Mouse (Mus musculus) heart, embryonic 14.5 days (tissue): ENCODE measurements at regions not wholly inside any gene's neighbourhood (a gene's known extent, or its start where the extent isn't known, plus 50 kb on each side); places are given as distances from the start of the nearest gene placed in this dataset.

Experiments
- ATAC-seq: fragments of 200-750 bp; cut with Nextera tagmentation; 2 replicates; pipeline ENCODE4 v1.8.0; 2017; ENCODE audit warnings: low read depth, moderate TSS enrichment; ENCODE audit not compliant: insufficient number of reproducible peaks, insufficient read depth, low FRiP score
- H3K27ac ChIP-seq, 2 experiments: fragments of 200-500 bp in 1 of 2; fragments of 300-500 bp in 1 of 2; sonication (generic) in 1 of 2; replicated peaks in 1 of 2; 2 replicates each; pipeline ENCODE4 v1.5.1; 2012 to 2014; ENCODE audit warnings: low read depth in 2 of 2, low read length in 2 of 2, control low read depth in 1 of 2, mild to moderate bottlenecking in 1 of 2, mixed read lengths in 1 of 2; ENCODE audit not compliant: control insufficient read depth in 1 of 2, insufficient read depth in 1 of 2
- H3K27me3 ChIP-seq: fragments of 300-500 bp; sonication (generic); 2 replicates; pipeline ENCODE4 v1.6.1; 2014; ENCODE audit warnings: mild to moderate bottlenecking, low read length, control low read depth; ENCODE audit not compliant: control insufficient read depth, insufficient read depth
- H3K36me3 ChIP-seq: fragments of 300-500 bp; sonication (generic); 2 replicates; pipeline ENCODE4 v1.6.1; 2014; ENCODE audit warnings: mild to moderate bottlenecking, control low read depth, low read length, mixed read lengths; ENCODE audit not compliant: control insufficient read depth, insufficient read depth
- H3K4me1 ChIP-seq, 2 experiments: fragments of 200-500 bp in 1 of 2; fragments of 300-500 bp in 1 of 2; sonication (generic) in 1 of 2; 2 replicates each; pipeline ENCODE4 v1.6.1; 2012 to 2014; ENCODE audit warnings: low read length in 2 of 2, control low read depth in 1 of 2, mixed read lengths in 1 of 2; ENCODE audit not compliant: control insufficient read depth in 2 of 2, insufficient read depth in 2 of 2
- H3K4me2 ChIP-seq: fragments of 300-500 bp; sonication (generic); 2 replicates; pipeline ENCODE4 v1.6.1; 2014; ENCODE audit warnings: mild to moderate bottlenecking, low read length
- H3K4me3 ChIP-seq, 2 experiments: fragments of 200-500 bp in 1 of 2; fragments of 300-500 bp in 1 of 2; sonication (generic) in 1 of 2; 2 replicates each; pipeline ENCODE4 v1.5.1; 2012 to 2014; ENCODE audit warnings: low read length in 2 of 2, mild to moderate bottlenecking in 2 of 2, control low read depth in 1 of 2, low read depth in 1 of 2, moderate library complexity in 1 of 2; ENCODE audit not compliant: control insufficient read depth in 1 of 2, insufficient read depth in 1 of 2
- H3K9ac ChIP-seq: fragments of 300-500 bp; sonication (generic); 2 replicates; pipeline ENCODE4 v1.6.1; 2014; ENCODE audit warnings: mild to moderate bottlenecking, low read length
- H3K9me3 ChIP-seq: fragments of 300-500 bp; sonication (generic); 2 replicates; pipeline ENCODE4 v1.6.1; 2016; ENCODE audit warnings: low read length, control low read depth; ENCODE audit not compliant: control insufficient read depth
- WGBS: fragments of 180-500 bp; shearing (Covaris S2); extraction: QIAGEN DNeasy Blood & Tissue Kit; methylation state at CpG from one replicate; pipeline ENCODE4 v1.1.7; 2014; 5-methylcytosine and 5-hydroxymethylcytosine counted together

DNA sequence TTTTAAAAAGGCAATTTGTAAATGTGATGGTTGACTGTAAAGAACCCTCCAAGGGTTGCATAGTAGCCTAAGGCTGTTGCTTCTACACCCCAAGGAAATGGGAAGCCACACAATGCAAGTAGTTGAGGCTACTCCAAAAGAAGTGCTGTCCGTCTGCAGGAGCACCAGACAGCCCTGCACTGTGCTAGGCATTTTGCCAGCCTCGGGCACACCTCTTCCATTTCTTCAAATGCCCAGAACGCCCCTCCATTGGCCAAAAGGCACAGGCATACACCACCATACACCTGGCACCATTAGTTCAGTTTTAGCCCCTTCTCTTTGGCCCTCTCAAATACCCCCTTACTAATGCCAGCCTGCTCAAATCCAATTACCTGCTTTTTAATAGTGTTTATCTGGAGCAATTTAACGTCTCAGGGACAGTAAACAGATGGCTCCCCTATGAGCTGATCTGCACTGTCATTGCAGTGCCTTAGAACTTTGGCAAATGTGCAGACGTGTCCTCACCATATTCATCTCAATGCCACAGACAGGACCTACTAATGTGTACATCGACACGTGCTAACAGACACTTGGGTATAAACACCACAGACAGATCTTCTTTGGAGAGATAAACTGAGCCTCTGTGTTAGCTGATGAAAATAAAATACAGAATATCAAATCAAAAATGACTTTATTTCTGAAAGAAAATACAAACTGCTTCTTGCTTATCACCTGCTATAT, 211.9 kb upstream of the Hnrnpa3 start:
- Histone ChIP-seq H3K4me1 (no peaks in the 10 kb centered on the region), H3K36me3 (no peaks in the 10 kb centered on the region), H3K4me3 (no peak overlapping the region), H3K9ac (no peak overlapping the region), H3K4me2 (no peak overlapping the region), H3K9me3 (no peaks in the 10 kb centered on the region), H3K27ac (no peak overlapping the region), H3K27me3 (no peaks in the 10 kb centered on the region)
- no peak for ATAC-seq
- 62% methylated on average over 7 of the region's 7 CpGs for WGBS

DNA sequence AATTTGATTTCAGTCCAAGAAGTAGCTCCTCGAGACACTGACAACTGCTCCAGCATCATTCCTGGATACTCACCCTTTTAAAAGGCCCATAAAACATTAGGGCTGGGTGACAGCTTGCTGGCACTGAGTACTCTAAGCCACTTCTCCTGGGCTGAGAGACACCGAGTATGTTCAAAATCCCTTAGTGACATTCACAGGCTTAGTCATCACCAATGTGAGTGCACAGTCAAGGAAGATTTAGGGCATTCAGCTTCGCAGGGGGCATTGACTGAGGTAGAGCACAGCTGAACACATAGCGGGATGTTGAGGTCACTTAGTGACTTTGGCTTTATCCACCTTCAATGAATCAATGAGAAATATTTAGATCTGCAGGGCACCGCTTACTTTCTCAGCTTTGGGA, 210.8 kb upstream of the Hnrnpa3 start:
- Histone ChIP-seq H3K27me3 (no peaks in the 10 kb centered on the region), H3K27ac (no peak overlapping the region), H3K4me3 (no peak overlapping the region), H3K4me1 (no peaks in the 10 kb centered on the region), H3K4me2 (no peak overlapping the region), H3K9me3 (no peaks in the 10 kb centered on the region), H3K9ac (no peak overlapping the region), H3K36me3 (no peaks in the 10 kb centered on the region)
- WGBS = 77% methylated on average over 5 of the region's 5 CpGs
- ATAC-seq = no peak

DNA sequence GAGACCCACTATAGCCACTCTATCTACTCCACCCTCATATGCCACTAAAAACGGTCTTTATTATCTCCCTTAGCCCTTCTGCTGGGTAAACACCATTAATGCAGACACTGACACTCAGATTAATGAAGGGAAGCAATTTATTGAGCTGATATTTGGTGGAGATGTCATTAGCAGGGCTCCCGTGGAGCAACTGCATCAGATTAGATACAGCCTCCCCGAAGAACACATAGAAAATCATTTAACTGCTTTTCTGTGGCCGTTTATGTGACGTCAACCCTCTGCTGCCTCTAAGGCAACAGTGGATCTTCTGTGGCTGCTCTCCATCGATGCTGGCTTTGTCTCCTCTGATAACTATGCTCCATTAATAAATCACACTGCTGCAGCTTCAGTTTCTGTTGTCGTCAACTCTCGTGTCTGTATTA, 207.2 kb upstream of the Hnrnpa3 start:
- no peak for ATAC-seq
- Histone ChIP-seq H3K27ac (no peak overlapping the region), H3K4me1 (no peaks in the 10 kb centered on the region)

DNA sequence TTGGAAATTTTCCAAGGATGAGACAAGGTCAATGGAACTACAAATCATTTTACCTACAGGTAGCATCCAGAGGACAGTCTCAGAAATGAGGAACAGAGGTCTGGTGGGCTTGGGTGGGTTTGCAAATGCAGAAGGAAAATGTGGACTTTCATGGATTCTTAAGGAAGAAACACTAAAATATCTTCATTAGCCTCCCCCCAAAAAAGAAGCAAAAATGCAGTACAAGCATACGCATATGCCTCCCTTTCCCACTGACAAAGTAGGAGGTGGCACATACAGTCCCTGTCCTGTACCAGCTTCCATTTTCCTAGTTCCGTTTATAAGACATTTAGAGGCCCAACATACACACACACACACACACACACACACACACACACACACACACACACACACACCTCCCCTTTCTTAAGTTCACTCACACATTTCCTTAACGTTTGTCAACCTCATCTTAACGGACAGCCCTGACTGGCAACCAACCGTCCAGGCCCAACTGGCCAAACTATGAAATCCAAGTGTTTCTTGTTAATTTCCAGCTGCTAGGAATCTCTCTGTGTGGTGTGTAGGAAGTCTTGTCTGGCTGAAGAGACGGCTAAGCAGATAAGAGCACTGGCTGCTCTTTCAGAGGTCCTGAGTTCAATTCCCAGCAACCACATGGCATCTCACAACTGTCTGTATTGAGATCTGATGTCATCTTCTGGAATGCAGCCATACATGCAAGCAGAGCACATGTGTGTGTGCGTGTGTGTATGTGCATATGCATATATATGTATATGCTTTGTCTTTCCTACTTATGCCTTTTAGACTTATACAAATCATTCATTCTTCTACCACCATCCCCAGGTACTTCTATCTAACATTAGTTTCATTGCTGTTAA, 206.6 kb upstream of the Hnrnpa3 start:
- Histone ChIP-seq H3K4me1 (no peaks in the 10 kb centered on the region), H3K9ac (no peak overlapping the region), H3K27ac (no peak overlapping the region), H3K36me3 (no peaks in the 10 kb centered on the region), H3K4me3 (no peak overlapping the region), H3K9me3 (no peaks in the 10 kb centered on the region), H3K4me2 (no peak overlapping the region), H3K27me3 (no peaks in the 10 kb centered on the region)
- ATAC-seq = no peak
- WGBS = 72% methylated on average over 7 of the region's 7 CpGs

More for the DNA sequence above, 207.2 kb upstream of the Hnrnpa3 start:
- Histone ChIP-seq H3K27me3 (no peaks in the 10 kb centered on the region), H3K36me3 (no peaks in the 10 kb centered on the region), H3K9ac (no peak overlapping the region), H3K9me3 (no peaks in the 10 kb centered on the region), H3K4me2 (no peak overlapping the region), H3K4me3 (no peak overlapping the region)
- WGBS = 58% methylated on average over 8 of the region's 8 CpGs

DNA sequence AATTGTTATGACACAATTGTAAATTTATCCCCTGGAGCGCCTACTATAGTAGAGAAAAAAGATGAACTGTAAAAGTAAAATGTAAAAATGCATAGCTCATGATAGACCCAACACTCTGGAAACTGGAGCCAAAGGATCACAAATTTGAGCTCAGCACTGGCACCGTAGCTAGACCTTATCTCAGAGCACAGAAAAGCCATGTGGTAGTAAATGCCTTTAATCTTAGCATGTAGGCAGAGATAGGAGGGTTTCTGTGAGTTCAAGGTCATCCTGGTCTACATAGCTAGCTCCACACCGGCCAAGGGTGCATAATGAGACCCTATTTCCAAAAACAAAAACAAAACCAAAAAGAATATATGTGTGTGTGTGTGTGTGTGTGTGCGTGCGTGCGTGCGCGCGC, 203.6 kb upstream of the Hnrnpa3 start:
- 91% methylated on average over 9 of the region's 9 CpGs for WGBS
- ATAC-seq = no peak
- H3K27me3 ChIP-seq = no peaks in the 10 kb centered on the region
- H3K36me3 ChIP-seq = no peaks in the 10 kb centered on the region
- H3K27ac ChIP-seq = no peak overlapping the region
- no peak overlapping the region for H3K9ac ChIP-seq
- H3K9me3 ChIP-seq = no peaks in the 10 kb centered on the region
- no peak overlapping the region for H3K4me2 ChIP-seq
- H3K4me3 ChIP-seq = no peak overlapping the region
- no peaks in the 10 kb centered on the region for H3K4me1 ChIP-seq

DNA sequence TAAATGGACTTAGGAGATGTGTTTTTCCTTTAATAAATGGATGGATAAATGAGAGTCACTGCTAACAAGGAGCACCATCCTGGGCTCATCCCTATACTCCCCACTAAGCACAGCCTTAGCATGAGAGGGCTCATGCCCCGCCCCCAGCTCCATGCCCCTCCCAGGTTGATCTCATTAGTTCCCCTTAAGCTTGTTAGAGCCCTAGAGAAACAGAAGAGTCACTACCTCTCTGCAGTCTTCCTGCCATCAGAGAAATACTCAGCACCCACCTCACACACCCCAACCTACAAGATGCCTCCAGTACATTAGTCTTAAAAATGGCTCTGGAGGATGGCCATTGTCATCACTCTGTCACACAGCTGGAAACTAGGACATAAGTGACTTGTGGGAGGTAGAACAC, 202.8 kb upstream of the Hnrnpa3 start:
- 50% methylated on average over 1 of the region's 1 CpGs for WGBS
- no peak for ATAC-seq
- Histone ChIP-seq H3K27ac (no peak overlapping the region), H3K27me3 (no peaks in the 10 kb centered on the region), H3K36me3 (no peaks in the 10 kb centered on the region), H3K9me3 (no peaks in the 10 kb centered on the region), H3K4me3 (no peak overlapping the region), H3K4me2 (no peak overlapping the region), H3K4me1 (no peaks in the 10 kb centered on the region), H3K9ac (no peak overlapping the region)

DNA sequence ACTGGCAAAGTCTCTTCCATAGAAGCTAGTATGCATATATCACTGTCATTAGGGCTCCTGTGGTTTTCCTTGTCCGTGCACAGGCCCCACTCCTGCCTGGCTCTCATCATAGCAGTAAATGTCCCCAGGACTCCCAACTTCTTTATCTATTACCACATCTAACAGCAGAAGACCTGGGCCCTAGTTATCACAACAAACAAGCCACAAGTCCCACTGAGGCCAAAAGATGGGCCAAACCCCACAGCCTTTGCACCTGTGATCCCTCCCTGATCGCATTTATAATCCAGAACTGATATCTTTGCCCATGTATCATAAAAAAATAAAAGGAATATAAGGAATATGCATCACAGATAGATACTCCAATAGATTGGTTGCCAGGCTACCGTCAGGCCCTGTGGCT, 201.6 kb upstream of the Hnrnpa3 start:
- H3K4me1 ChIP-seq = no peaks in the 10 kb centered on the region; a peak in 1 of 4 replicates
- H3K36me3 ChIP-seq = no peaks in the 10 kb centered on the region
- WGBS = 88% methylated on average over 3 of the region's 3 CpGs
- H3K9me3 ChIP-seq = no peaks in the 10 kb centered on the region
- H3K4me2 ChIP-seq = no peak overlapping the region
- no peak overlapping the region for H3K4me3 ChIP-seq
- H3K27me3 ChIP-seq = no peaks in the 10 kb centered on the region
- H3K9ac ChIP-seq = no peak overlapping the region
- ATAC-seq = no peak
- no peak overlapping the region for H3K27ac ChIP-seq
